Mouse (Mus musculus) splenic B cell, adult 2 months (primary cell): ENCODE results near the gene Ift74.
"Not testable (repeated sequence)": the region's sequence is repeated elsewhere in the genome, so short reads cannot be mapped to it uniquely, and the experiment has no call there.

Experiments
- DNase-seq: peaks from one replicate; pipeline ENCODE4 v3.0.0-alpha.2; 2011; ENCODE audit warnings: low read depth, low spot score
- H3K27me3 ChIP-seq: 2 replicates; pipeline ENCODE4 v1.6.1; 2012; ENCODE audit warnings: mild to moderate bottlenecking, low read length, moderate library complexity, mixed read lengths; ENCODE audit not compliant: control insufficient read depth, poor library complexity, insufficient read depth, severe bottlenecking
- H3K36me3 ChIP-seq: 2 replicates; pipeline ENCODE4 v1.6.1; 2012; ENCODE audit warnings: mild to moderate bottlenecking, low read length, moderate library complexity, mixed read lengths; ENCODE audit not compliant: control insufficient read depth, poor library complexity, insufficient read depth, severe bottlenecking

Ift74 gene

GRCm38 (mm10) chr4:94650426-94651175, 36.3 kb downstream of the Ift74 start:
- not testable (repeated sequence) for H3K36me3 ChIP-seq, H3K27me3 ChIP-seq, DNase-seq

GRCm38 (mm10) chr4:94669718-94670117, 55.4 kb downstream of the Ift74 start:
- peak; percentile 7 for DNase-seq
- Histone ChIP-seq H3K27me3 (no peaks in the 10 kb centered on the region), H3K36me3 (no peaks in the 10 kb centered on the region)

- no peak for DNase-seq
- no peaks in the 10 kb centered on the region for H3K36me3 ChIP-seq
- no peaks in the 10 kb centered on the region for H3K27me3 ChIP-seq
Measured at GRCm38 (mm10) chr4:94680662-94681061, 66.4 kb downstream of the Ift74 start.

DNA sequence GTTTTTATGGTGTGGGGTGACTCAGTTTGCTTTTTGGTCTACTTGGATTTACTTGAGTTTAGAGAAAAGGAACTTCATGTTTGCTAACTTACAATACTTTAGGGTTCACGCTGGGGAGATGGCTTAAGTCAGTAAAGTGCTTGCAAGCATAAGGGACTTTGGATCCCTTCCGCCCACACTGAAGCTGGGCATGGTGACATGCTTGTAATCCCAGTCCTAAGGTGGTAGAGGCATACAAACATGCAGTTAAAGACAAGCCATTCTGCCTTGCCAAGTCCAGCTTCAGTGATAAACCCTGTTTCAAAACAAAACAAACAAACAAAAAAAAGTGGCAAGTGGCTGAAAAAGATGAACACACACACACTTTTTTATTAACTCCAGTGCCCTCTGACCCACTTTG, 66.9 kb downstream of the Ift74 start:
- Histone ChIP-seq H3K36me3 (no peaks in the 10 kb centered on the region), H3K27me3 (no peaks in the 10 kb centered on the region)
- no peak for DNase-seq

GRCm38 (mm10) chr4:94682029-94682428, 67.7 kb downstream of the Ift74 start:
- Histone ChIP-seq H3K36me3 (no peaks in the 10 kb centered on the region), H3K27me3 (no peaks in the 10 kb centered on the region)
- no peak for DNase-seq

DNA sequence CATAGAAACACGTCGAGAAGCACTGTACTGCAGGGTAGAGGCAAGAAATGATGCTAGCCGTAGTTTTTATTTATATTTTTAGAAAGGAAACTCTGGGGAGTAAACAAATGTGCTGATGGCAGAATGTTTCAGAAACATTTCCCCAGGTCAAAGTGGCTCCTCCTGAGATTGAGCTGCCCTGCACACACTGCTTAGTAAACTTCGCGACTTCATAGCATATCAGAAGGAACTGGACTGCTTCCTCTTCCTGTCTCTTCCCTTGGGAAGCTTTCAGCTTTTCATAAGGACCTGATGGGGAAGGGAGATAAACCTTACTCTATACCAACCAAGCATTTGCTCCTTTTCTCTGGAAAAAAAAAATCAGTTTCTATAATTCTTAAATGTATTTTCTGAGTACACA, 69.0 kb downstream of the Ift74 start:
- no peaks in the 10 kb centered on the region for H3K27me3 ChIP-seq
- no peaks in the 10 kb centered on the region for H3K36me3 ChIP-seq
- no peak for DNase-seq

DNA sequence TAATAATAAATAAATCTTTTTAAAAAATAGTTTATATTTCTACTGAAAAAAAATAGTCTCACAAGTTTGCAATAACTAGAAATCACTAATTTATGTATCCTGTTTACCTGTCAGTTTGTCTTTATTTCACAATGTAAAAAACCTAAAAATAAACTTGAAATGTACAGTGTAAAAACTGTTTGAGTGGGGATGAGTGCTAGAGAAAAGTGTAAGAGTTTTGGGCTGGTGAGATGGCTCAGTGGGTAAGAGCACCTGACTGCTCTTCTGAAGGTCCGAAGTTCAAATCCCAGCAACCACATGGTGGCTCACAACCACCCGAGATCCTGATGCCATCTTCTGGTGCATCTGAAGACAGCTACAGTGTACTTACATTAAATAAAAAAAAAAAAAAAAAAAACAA, 75.5 kb downstream of the Ift74 start:
- DNase-seq, H3K36me3 ChIP-seq, H3K27me3 ChIP-seq: not testable (repeated sequence)

- Histone ChIP-seq H3K36me3 (no peaks in the 10 kb centered on the region), H3K27me3 (no peaks in the 10 kb centered on the region)
- DNase-seq, result no peak
Measured at GRCm38 (mm10) chr4:94691078-94691477, 76.8 kb downstream of the Ift74 start.

- no peaks in the 10 kb centered on the region for H3K36me3 ChIP-seq
- DNase-seq, result no peak
- no peaks in the 10 kb centered on the region for H3K27me3 ChIP-seq
Measured at GRCm38 (mm10) chr4:94692175-94692574, 77.9 kb downstream of the Ift74 start.

GRCm38 (mm10) chr4:94696368-94696767, 82.1 kb downstream of the Ift74 start:
- Histone ChIP-seq H3K36me3 (no peaks in the 10 kb centered on the region), H3K27me3 (no peaks in the 10 kb centered on the region)
- no peak for DNase-seq

- Histone ChIP-seq H3K27me3 (no peaks in the 10 kb centered on the region), H3K36me3 (no peaks in the 10 kb centered on the region)
- DNase-seq, result no peak
Measured at GRCm38 (mm10) chr4:94711002-94711401, 96.7 kb downstream of the Ift74 start.

DNA sequence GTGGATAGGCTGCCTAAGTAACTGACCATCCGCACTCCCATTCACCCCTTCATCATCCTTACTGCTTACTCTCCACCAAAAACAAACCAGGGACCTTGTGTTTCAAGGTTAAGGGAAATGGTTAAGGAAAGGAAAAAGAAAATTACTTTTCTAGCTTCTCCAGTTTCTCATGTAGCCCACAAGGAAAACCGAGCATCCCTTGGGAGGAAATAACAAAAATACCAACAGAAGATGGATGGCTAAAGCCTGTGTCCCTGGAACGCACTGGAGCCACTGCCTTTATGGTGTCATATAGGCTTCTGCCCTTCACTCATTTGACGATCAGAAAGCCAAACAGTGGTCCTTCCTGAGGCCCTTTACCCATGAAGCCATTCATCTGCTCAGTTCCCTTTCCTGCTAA, 97.1 kb downstream of the Ift74 start:
- no peak for DNase-seq
- no peaks in the 10 kb centered on the region for H3K36me3 ChIP-seq
- no peaks in the 10 kb centered on the region for H3K27me3 ChIP-seq

GRCm38 (mm10) chr4:94713741-94714140, 99.5 kb downstream of the Ift74 start:
- no peaks in the 10 kb centered on the region for H3K36me3 ChIP-seq
- no peaks in the 10 kb centered on the region for H3K27me3 ChIP-seq
- no peak for DNase-seq

DNA sequence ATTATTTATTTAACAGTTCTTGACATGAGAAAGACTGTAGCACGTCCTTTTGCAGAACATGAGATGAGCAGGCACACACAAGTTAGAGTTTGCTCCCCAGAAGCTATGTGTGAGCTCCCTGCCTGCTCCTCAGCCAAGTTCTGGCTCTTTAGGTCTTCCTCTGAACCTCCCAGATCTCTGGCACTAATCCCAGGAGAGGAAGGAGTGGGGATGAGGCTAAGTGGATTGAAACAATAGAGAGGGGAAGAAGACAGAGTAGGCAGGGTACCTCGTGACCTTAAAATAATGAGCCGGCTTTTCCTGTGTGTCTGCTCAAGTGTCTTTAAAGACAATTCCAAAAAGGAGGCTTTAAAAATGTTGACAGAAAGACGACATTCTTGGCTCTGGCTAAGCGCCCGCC, 100.9 kb downstream of the Ift74 start:
- DNase-seq, result no peak
- H3K36me3 ChIP-seq, result no peaks in the 10 kb centered on the region
- H3K27me3 ChIP-seq, result no peaks in the 10 kb centered on the region

- no peak for DNase-seq
- no peaks in the 10 kb centered on the region for H3K36me3 ChIP-seq
- no peaks in the 10 kb centered on the region for H3K27me3 ChIP-seq
Measured at GRCm38 (mm10) chr4:94725799-94726198, 111.5 kb downstream of the Ift74 start.

- H3K36me3 ChIP-seq, result no peaks in the 10 kb centered on the region
- DNase-seq, result no peak
- no peaks in the 10 kb centered on the region for H3K27me3 ChIP-seq
Measured at GRCm38 (mm10) chr4:94732721-94733120, 118.4 kb downstream of the Ift74 start.
